Mouse (Mus musculus): ENCODE measurements around the gene Gapvd1.

Gene Gapvd1

GRCm38 (mm10) chr2:34635249-34636165 is 119.5 kb downstream of the Gapvd1 start:
- TF ChIP-seq GATA4 (IDR thresholded peaks at IDR 0.05; ENCODE audit: insufficient replicate concordance, low read length) = no peak

GRCm38 (mm10) chr2:34632051-34632450 is 123.0 kb downstream of the Gapvd1 start:
- TF ChIP-seq GATA4 (IDR thresholded peaks at IDR 0.05; ENCODE audit: insufficient replicate concordance, low read length) = no peak

GRCm38 (mm10) chr2:34630445-34630844 is 124.6 kb downstream of the Gapvd1 start:
- TF ChIP-seq GATA4 (IDR thresholded peaks at IDR 0.05; ENCODE audit: insufficient replicate concordance, low read length) = no peak

GRCm38 (mm10) chr2:34629758-34630157 is 125.3 kb downstream of the Gapvd1 start:
- no peak for TF ChIP-seq GATA4 (IDR thresholded peaks at IDR 0.05; ENCODE audit: insufficient replicate concordance, low read length)

- no peak for TF ChIP-seq GATA4 (IDR thresholded peaks at IDR 0.05; ENCODE audit: insufficient replicate concordance, low read length)
These were observed 126.0 kb downstream of the Gapvd1 start for GRCm38 (mm10) chr2:34628903-34629540.

- TF ChIP-seq GATA4 (IDR thresholded peaks at IDR 0.05; ENCODE audit: insufficient replicate concordance, low read length) = no peak
These were observed 127.5 kb downstream of the Gapvd1 start for GRCm38 (mm10) chr2:34627328-34628226.

All from liver, adult (tissue).